Mouse (Mus musculus) CH12.LX (cell line): ENCODE data around the gene Ddb2. TPM values are rescaled to one million over a fixed set of nuclear protein-coding genes. Genes with fewer than 3 reads are reported as not detected.

ENCODE experiments used
- DNase-seq: peaks from one replicate; pipeline ENCODE4 v3.0.0-alpha.2; 2013; ENCODE audit errors: extremely low read depth
- H3K27ac ChIP-seq: 2 replicates; pipeline ENCODE4 v1.5.1; 2012; ENCODE audit warnings: low read depth, mild to moderate bottlenecking, control low read depth, moderate library complexity; ENCODE audit not compliant: insufficient read depth
- H3K27me3 ChIP-seq: replicated peaks from 2 replicates; pipeline ENCODE3; 2012; ENCODE audit warnings: inconsistent platforms
- H3K36me3 ChIP-seq, 2 experiments: replicated peaks in 1 of 2; 2 replicates each; pipeline versions ENCODE3 to v1.6.1; 2012; ENCODE audit warnings: inconsistent platforms in 1 of 2, low read length in 1 of 2, mild to moderate bottlenecking in 1 of 2, mixed read lengths in 1 of 2, moderate library complexity in 1 of 2; ENCODE audit not compliant: control insufficient read depth in 1 of 2, insufficient read depth in 1 of 2
- H3K4me1 ChIP-seq, 2 experiments: 2 replicates each; pipeline ENCODE4 v1.6.1; 2012; ENCODE audit warnings: inconsistent platforms in 1 of 2, moderate library complexity in 1 of 2; ENCODE audit not compliant: insufficient read depth in 2 of 2, control insufficient read depth in 1 of 2
- H3K4me2 ChIP-seq: 2 replicates; pipeline ENCODE4 v1.6.1; 2012; ENCODE audit warnings: low read depth, mild to moderate bottlenecking, control low read depth; ENCODE audit not compliant: poor library complexity, insufficient read depth, severe bottlenecking
- H3K4me3 ChIP-seq, 3 experiments: fragments of 150-350 bp in 1 of 3; sonication (generic) in 1 of 3; replicated peaks in 1 of 3; 2 replicates each; pipeline versions ENCODE3 to v1.5.1; 2011 to 2012; ENCODE audit warnings: low read depth in 2 of 3, low read length in 2 of 3, mild to moderate bottlenecking in 2 of 3, moderate library complexity in 2 of 3, control low read depth in 1 of 3, improper control_type of control experiment in 1 of 3, inconsistent platforms in 1 of 3, mixed read lengths in 1 of 3; ENCODE audit not compliant: poor library complexity in 1 of 3
- H3K79me2 ChIP-seq: replicated peaks from 2 replicates; pipeline ENCODE4 v1.6.1; 2012; ENCODE audit warnings: mild to moderate bottlenecking, moderate library complexity; ENCODE audit not compliant: control insufficient read depth, poor library complexity, insufficient read depth, severe bottlenecking; ENCODE audit errors: extremely low read depth
- H3K9ac ChIP-seq: 2 replicates; pipeline ENCODE4 v1.6.1; 2012; ENCODE audit warnings: low read depth, mild to moderate bottlenecking, control low read depth, moderate library complexity; ENCODE audit not compliant: insufficient read depth
- H3K9me3 ChIP-seq: replicated peaks from 2 replicates; pipeline ENCODE3; 2012; ENCODE audit warnings: low read length, inconsistent platforms, mixed read lengths
- CHD1 ChIP-seq: IDR thresholded peaks from 2 replicates; pipeline ENCODE4 v1.6.1; 2012; ENCODE audit warnings: low read depth, low read length, improper control_type of control experiment, inconsistent platforms
- CTCF ChIP-seq, 2 experiments: IDR thresholded peaks in 1 of 2; conservative IDR thresholded peaks in 1 of 2; 2 replicates each; pipeline ENCODE4 v1.5.1; 2011 to 2012; ENCODE audit warnings: low read depth in 2 of 2, low read length in 2 of 2, improper control_type of control experiment in 1 of 2, inconsistent platforms in 1 of 2, mild to moderate bottlenecking in 1 of 2, moderate library complexity in 1 of 2
- E2F4 ChIP-seq: IDR thresholded peaks from 2 replicates; pipeline ENCODE4 v1.6.1; 2011; ENCODE audit warnings: low read depth, low read length, improper control_type of control experiment; ENCODE audit not compliant: insufficient replicate concordance
- ELF1 ChIP-seq: IDR thresholded peaks from 2 replicates; pipeline ENCODE4 v1.6.1; 2014; ENCODE audit warnings: low read depth, mild to moderate bottlenecking, inconsistent platforms, low read length, improper control_type of control experiment
- EP300 ChIP-seq: IDR thresholded peaks from 2 replicates; pipeline ENCODE4 v1.6.1; 2011; ENCODE audit warnings: low read length, improper control_type of control experiment
- GABPA ChIP-seq: IDR thresholded peaks from 2 replicates; pipeline ENCODE4 v1.6.1; 2012; ENCODE audit warnings: low read depth, low read length, improper control_type of control experiment, inconsistent platforms; ENCODE audit not compliant: insufficient replicate concordance
- HCFC1 ChIP-seq: IDR thresholded peaks from 2 replicates; pipeline ENCODE4 v1.6.1; 2012; ENCODE audit warnings: low read depth, mild to moderate bottlenecking, inconsistent platforms, low read length, improper control_type of control experiment
- IRF4 ChIP-seq: IDR thresholded peaks from 2 replicates; pipeline ENCODE4 v1.6.1; 2014; ENCODE audit warnings: low read depth, mild to moderate bottlenecking, inconsistent platforms, low read length, improper control_type of control experiment
- JUN ChIP-seq: IDR thresholded peaks from 2 replicates; pipeline ENCODE4 v1.6.1; 2011; ENCODE audit warnings: low read depth, mild to moderate bottlenecking, low read length, improper control_type of control experiment, moderate library complexity; ENCODE audit not compliant: insufficient read depth
- JUND ChIP-seq: conservative IDR thresholded peaks from 2 replicates; pipeline ENCODE4 v1.6.1; 2011; ENCODE audit warnings: low read depth, low read length, improper control_type of control experiment
- KAT2A ChIP-seq: IDR thresholded peaks from 2 replicates; pipeline ENCODE4 v1.6.1; 2012; ENCODE audit warnings: low read length, improper control_type of control experiment, inconsistent platforms; ENCODE audit not compliant: insufficient replicate concordance
- MAFK ChIP-seq: IDR thresholded peaks from 2 replicates; pipeline ENCODE4 v1.6.1; 2011; ENCODE audit warnings: low read length, improper control_type of control experiment; ENCODE audit not compliant: insufficient replicate concordance
- MAX ChIP-seq: IDR thresholded peaks from 2 replicates; pipeline ENCODE4 v1.6.1; 2011; ENCODE audit warnings: low read length, improper control_type of control experiment
- MAZ ChIP-seq: IDR thresholded peaks from 2 replicates; pipeline ENCODE4 v1.6.1; 2012; ENCODE audit warnings: low read depth, mild to moderate bottlenecking, inconsistent platforms, low read length, improper control_type of control experiment, moderate library complexity
- MXI1 ChIP-seq: IDR thresholded peaks from 2 replicates; pipeline ENCODE4 v1.6.1; 2011; ENCODE audit warnings: mild to moderate bottlenecking, low read depth, low read length, improper control_type of control experiment
- NELFE ChIP-seq: IDR thresholded peaks from 2 replicates; pipeline ENCODE4 v1.6.1; 2011; ENCODE audit warnings: low read depth, low read length, improper control_type of control experiment
- NRF1 ChIP-seq: IDR thresholded peaks from 2 replicates; pipeline ENCODE4 v1.6.1; 2014; ENCODE audit warnings: low read depth, mild to moderate bottlenecking, inconsistent platforms, low read length, improper control_type of control experiment, moderate library complexity
- POLR2A ChIP-seq: IDR thresholded peaks from 2 replicates; pipeline ENCODE4 v1.6.1; 2011; ENCODE audit warnings: low read depth, mild to moderate bottlenecking, improper control_type of control experiment, low read length
- RAD21 ChIP-seq: IDR thresholded peaks from 2 replicates; pipeline ENCODE4 v1.6.1; 2011; ENCODE audit warnings: low read depth, mild to moderate bottlenecking, low read length, improper control_type of control experiment, moderate library complexity
- SIN3A ChIP-seq: IDR thresholded peaks from 2 replicates; pipeline ENCODE4 v1.6.1; 2012; ENCODE audit warnings: low read length, improper control_type of control experiment, inconsistent platforms
- SMC3 ChIP-seq: IDR thresholded peaks from 2 replicates; pipeline ENCODE4 v1.6.1; 2011; ENCODE audit warnings: low read depth, low read length, improper control_type of control experiment
- USF1 ChIP-seq: IDR thresholded peaks from 2 replicates; pipeline ENCODE4 v1.6.1; 2014; ENCODE audit warnings: low read depth, mild to moderate bottlenecking, inconsistent platforms, low read length, improper control_type of control experiment
- USF2 ChIP-seq: conservative IDR thresholded peaks from 2 replicates; pipeline ENCODE4 v1.6.1; 2011; ENCODE audit warnings: low read depth, low read length, improper control_type of control experiment
- ZMIZ1 ChIP-seq: IDR thresholded peaks from 2 replicates; pipeline ENCODE4 v1.6.1; 2012; ENCODE audit warnings: low read depth, mild to moderate bottlenecking, inconsistent platforms, low read length, improper control_type of control experiment
- ZNF384 ChIP-seq: IDR thresholded peaks from 2 replicates; pipeline ENCODE4 v1.6.1; 2012; ENCODE audit warnings: low read depth, low read length, improper control_type of control experiment, inconsistent platforms
- dilution Hi-C: fragments of 300-500 bp; cut with MboI; formaldehyde crosslinking; loops from 2 replicates; pipeline ENCODE4 v1.14.3; 2020; ENCODE audit warnings: low sequenced_read_pairs; ENCODE audit not compliant: extremely low pct_unique_long_range_greater_than_20kb, extremely low pct_ligation_motif_present
- in situ Hi-C: fragments of 300-500 bp; cut with MboI; formaldehyde crosslinking; loops from 3 replicates; pipeline ENCODE4 v1.14.3; 2019; ENCODE audit warnings: low sequenced_read_pairs, low pct_ligation_motif_present, low pct_unique_long_range_greater_than_20kb, mixed read lengths
- polyA plus RNA-seq: library from polyadenylated mRNA; unstranded; fragments of >175 nt; gene quantifications from 2 replicates; pipeline ENCODE4 v1.2.1, GENCODE M21; 2012; ENCODE audit warnings: low read depth; ENCODE audit not compliant: insufficient read length
- total RNA-seq, 2 experiments: library from RNA; depleted of rRNA; stranded (reverse); fragments of 300-350 nt in 1 of 2; fragments of >200 nt in 1 of 2; gene quantifications; 2 replicates each; pipeline ENCODE4 v1.2.3; 2012 to 2014

The Ddb2 gene
- total and polyA plus RNA-seq, 3 experiments, result 13.9 to 20.2 (median 14.1) TPM

DNA sequence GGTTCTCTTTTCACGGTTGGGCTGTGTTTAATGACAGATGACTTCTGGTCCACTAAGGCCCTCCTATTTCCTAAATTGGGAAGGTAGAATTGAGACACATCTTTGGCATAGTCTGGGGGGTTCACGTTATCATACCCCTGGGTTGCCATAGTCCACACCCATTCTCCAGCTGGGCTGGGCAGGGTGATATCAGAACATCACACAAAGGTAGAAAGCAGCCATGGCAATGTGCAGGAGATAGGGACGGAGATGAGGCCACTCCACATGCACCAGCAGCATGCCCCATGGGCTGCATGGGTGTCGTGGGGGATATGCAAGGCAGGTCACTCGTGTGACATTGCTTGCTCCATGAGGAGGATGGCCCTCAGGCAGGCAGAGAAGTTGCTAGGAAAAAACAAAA, 73.2 kb downstream of the Ddb2 start:
- H3K79me2 ChIP-seq, result no peaks in the 10 kb centered on the region
- no peaks in the 10 kb centered on the region for H3K9me3 ChIP-seq
- H3K36me3 ChIP-seq, result peaks cover 70 to 95% of the 10 kb centered on the region in 2 experiments
- TF ChIP-seq ELF1, result no peak
- TF ChIP-seq MAFK, result no peak
- no peak for TF ChIP-seq USF1
- TF ChIP-seq ZNF384, result no peak
- TF ChIP-seq NRF1, result no peak
- no peak for TF ChIP-seq ZMIZ1
- no peak for TF ChIP-seq MAZ
- no peak for TF ChIP-seq POLR2A
- no peak overlapping the region for H3K9ac ChIP-seq
- no peak overlapping the region for H3K4me3 ChIP-seq
- no peak for DNase-seq
- no peaks in the 10 kb centered on the region for H3K27me3 ChIP-seq
- H3K4me2 ChIP-seq, result no peak overlapping the region
- dilution Hi-C loops (no loop called here), in situ Hi-C loops (no loop called here)
- H3K4me1 ChIP-seq, result no peaks in the 10 kb centered on the region
- no peak overlapping the region for H3K27ac ChIP-seq

DNA sequence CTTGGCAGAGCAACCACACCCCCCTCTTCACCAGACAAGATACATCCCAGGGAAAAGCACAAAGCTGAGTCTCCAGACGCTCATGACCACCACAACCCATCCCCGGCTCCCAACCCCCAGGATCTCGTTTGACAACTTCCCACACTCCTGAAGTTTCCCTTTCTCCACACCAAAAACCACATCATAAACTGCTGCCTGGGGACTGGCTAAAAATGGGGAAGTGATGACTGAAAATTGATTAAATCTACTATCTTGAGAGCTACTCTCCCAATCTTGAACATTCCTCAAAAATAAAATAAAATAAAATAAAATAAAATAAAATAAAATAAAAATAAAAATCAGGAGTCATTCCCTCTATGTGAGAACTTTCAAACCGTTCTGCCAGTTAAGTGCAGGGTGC, 73.8 kb downstream of the Ddb2 start:
- Histone ChIP-seq H3K36me3 (peaks cover 71 to 94% of the 10 kb centered on the region in 2 experiments), H3K9ac (no peak overlapping the region), H3K27ac (no peak overlapping the region), H3K4me3 (no peak overlapping the region), H3K9me3 (no peaks in the 10 kb centered on the region), H3K4me1 (no peaks in the 10 kb centered on the region), H3K79me2 (no peaks in the 10 kb centered on the region), H3K27me3 (no peaks in the 10 kb centered on the region), H3K4me2 (no peak overlapping the region)
- dilution Hi-C loops (no loop called here), in situ Hi-C loops (no loop called here)
- no peak for DNase-seq
- TF ChIP-seq NELFE (no peak), IRF4 (no peak), JUND (no peak), GABPA (no peak), ELF1 (no peak), MAX (no peak), CHD1 (no peak), KAT2A (no peak), HCFC1 (no peak), CTCF (conservative IDR thresholded peaks at IDR 0.05 in 1 of 2, IDR thresholded peaks at IDR 0.05 in 1 of 2; ENCODE audit: low read depth in 2 of 2, low read length in 2 of 2) (no peak), SMC3 (no peak), MAZ (no peak), RAD21 (no peak), SIN3A (no peak), JUN (no peak), USF2 (no peak), E2F4 (no peak), ZMIZ1 (no peak), EP300 (no peak), MXI1 (no peak)

Other genes starting within 250 kb of the Ddb2 start
- 0.08 TPM in 1 of 2 replicates, not detected in the other for gene Rapsn, start 201.4 kb downstream of the Ddb2 start, total RNA-seq (2012; rRNA removed)
- 0.15 TPM in 1 of 2 replicates, not detected in the other for gene Rapsn, start 201.4 kb downstream of the Ddb2 start, total RNA-seq (2014; rRNA removed)
- gene Rapsn, start 201.4 kb downstream of the Ddb2 start, polyA plus RNA-seq, result 0.40 TPM in 1 of 2 replicates, not detected in the other
- 214 and 283 TPM in 2 replicates for gene Psmc3, start 183.0 kb downstream of the Ddb2 start, total RNA-seq (2012; rRNA removed)
- gene Psmc3, start 183.0 kb downstream of the Ddb2 start, total RNA-seq (2014; rRNA removed), result 242 and 257 TPM in 2 replicates
- 284 and 353 TPM in 2 replicates for gene Psmc3, start 183.0 kb downstream of the Ddb2 start, polyA plus RNA-seq
- 7.5 and 8.4 TPM in 2 replicates for gene Slc39a13, start 166.6 kb downstream of the Ddb2 start, total RNA-seq (2012; rRNA removed)
- gene Slc39a13, start 166.6 kb downstream of the Ddb2 start, total RNA-seq (2014; rRNA removed), result 3.5 and 4.3 TPM in 2 replicates
- 7.2 and 8.1 TPM in 2 replicates for gene Slc39a13, start 166.6 kb downstream of the Ddb2 start, polyA plus RNA-seq
- gene Spi1, start 154.6 kb downstream of the Ddb2 start, total RNA-seq (2012; rRNA removed), result 22.7 and 24.7 TPM in 2 replicates
- gene Spi1, start 154.6 kb downstream of the Ddb2 start, total RNA-seq (2014; rRNA removed), result 29.7 and 42.6 TPM in 2 replicates
- 35.2 and 45.7 TPM in 2 replicates for gene Spi1, start 154.6 kb downstream of the Ddb2 start, polyA plus RNA-seq
- gene Mybpc3, start 118.8 kb downstream of the Ddb2 start, total RNA-seq (2012; rRNA removed), result 0.04 TPM in 2 replicates
- 0.07 and 0.15 TPM in 2 replicates for gene Mybpc3, start 118.8 kb downstream of the Ddb2 start, total RNA-seq (2014; rRNA removed)
- 0.27 TPM in 2 replicates for gene Mybpc3, start 118.8 kb downstream of the Ddb2 start, polyA plus RNA-seq
- 12.8 and 14.6 TPM in 2 replicates for gene Madd, start 53.1 kb downstream of the Ddb2 start, total RNA-seq (2012; rRNA removed)
- 4.7 and 4.8 TPM in 2 replicates for gene Madd, start 53.1 kb downstream of the Ddb2 start, total RNA-seq (2014; rRNA removed)
- gene Madd, start 53.1 kb downstream of the Ddb2 start, polyA plus RNA-seq, result 15.6 and 18.3 TPM in 2 replicates
- 0.50 and 0.93 TPM in 2 replicates for gene Nr1h3, start 34.1 kb downstream of the Ddb2 start, total RNA-seq (2012; rRNA removed)
- 0.17 and 0.59 TPM in 2 replicates for gene Nr1h3, start 34.1 kb downstream of the Ddb2 start, total RNA-seq (2014; rRNA removed)
- gene Nr1h3, start 34.1 kb downstream of the Ddb2 start, polyA plus RNA-seq, result 0.19 TPM in 1 of 2 replicates, not detected in the other
- gene Acp2, start 34.1 kb downstream of the Ddb2 start, total RNA-seq (2012; rRNA removed), result 3.1 and 4.2 TPM in 2 replicates
- gene Acp2, start 34.1 kb downstream of the Ddb2 start, total RNA-seq (2014; rRNA removed), result 2.4 and 2.9 TPM in 2 replicates
- 3.1 TPM in 2 replicates for gene Acp2, start 34.1 kb downstream of the Ddb2 start, polyA plus RNA-seq
- 5.3 and 9.1 TPM in 2 replicates for gene Pacsin3, start 19.0 kb upstream of the Ddb2 start, total RNA-seq (2012; rRNA removed)
- gene Pacsin3, start 19.0 kb upstream of the Ddb2 start, total RNA-seq (2014; rRNA removed), result 1.2 and 1.5 TPM in 2 replicates
- 1.4 and 3.1 TPM in 2 replicates for gene Pacsin3, start 19.0 kb upstream of the Ddb2 start, polyA plus RNA-seq
- 57.0 and 71.6 TPM in 2 replicates for gene Arfgap2, start 28.0 kb upstream of the Ddb2 start, total RNA-seq (2012; rRNA removed)
- 48.3 and 55.1 TPM in 2 replicates for gene Arfgap2, start 28.0 kb upstream of the Ddb2 start, total RNA-seq (2014; rRNA removed)
- gene Arfgap2, start 28.0 kb upstream of the Ddb2 start, polyA plus RNA-seq, result 77.6 and 80.0 TPM in 2 replicates
- gene 1110051M20Rik, start 207.7 kb upstream of the Ddb2 start, total RNA-seq (2012; rRNA removed), result 23.3 and 26.2 TPM in 2 replicates
- 28.7 and 34.0 TPM in 2 replicates for gene 1110051M20Rik, start 207.7 kb upstream of the Ddb2 start, total RNA-seq (2014; rRNA removed)
- gene 1110051M20Rik, start 207.7 kb upstream of the Ddb2 start, polyA plus RNA-seq, result 19.5 and 21.1 TPM in 2 replicates
- gene Lrp4, start 220.5 kb upstream of the Ddb2 start, total RNA-seq (2012; rRNA removed), result 2.5 and 5.9 TPM in 2 replicates
- gene Lrp4, start 220.5 kb upstream of the Ddb2 start, total RNA-seq (2014; rRNA removed), result 0.78 and 0.91 TPM in 2 replicates
- gene Lrp4, start 220.5 kb upstream of the Ddb2 start, polyA plus RNA-seq, result 0.72 and 1.0 TPM in 2 replicates